Mouse (Mus musculus) ES-E14 (cell line): ENCODE results near the gene Clstn2. TPM values are rescaled to one million over a fixed set of nuclear protein-coding genes. Genes with fewer than 3 reads are reported as not detected.

Source experiments
- DNase-seq: peaks from one replicate; pipeline ENCODE4 v3.0.0-alpha.2; 2013; ENCODE audit warnings: low read depth, low spot score
- H3K27ac ChIP-seq: 2 replicates; pipeline ENCODE4 v1.5.1; 2012; ENCODE audit warnings: low read depth, mild to moderate bottlenecking, low read length, moderate library complexity, mixed read lengths; ENCODE audit not compliant: poor library complexity, insufficient read depth, severe bottlenecking
- H3K36me3 ChIP-seq: 2 replicates; pipeline ENCODE4 v1.6.1; 2012; ENCODE audit warnings: mild to moderate bottlenecking, low read length, moderate library complexity, mixed read lengths; ENCODE audit not compliant: control insufficient read depth, poor library complexity, insufficient read depth, severe bottlenecking
- H3K4me1 ChIP-seq, 2 experiments: fragments of 150-350 bp in 1 of 2; sonication (generic) in 1 of 2; 2 replicates each; pipeline ENCODE4 v1.6.1; 2012; ENCODE audit warnings: low read length in 2 of 2, mild to moderate bottlenecking in 1 of 2, mixed read lengths in 1 of 2; ENCODE audit not compliant: control insufficient read depth in 2 of 2, insufficient read depth in 2 of 2, poor library complexity in 1 of 2
- H3K4me3 ChIP-seq, 2 experiments: fragments of 150-350 bp in 1 of 2; sonication (generic) in 1 of 2; 2 replicates each; pipeline ENCODE4 v1.5.1; 2012; ENCODE audit warnings: low read length in 2 of 2, low read depth in 1 of 2, mild to moderate bottlenecking in 1 of 2, mixed read lengths in 1 of 2; ENCODE audit not compliant: insufficient read depth in 1 of 2, poor library complexity in 1 of 2, severe bottlenecking in 1 of 2
- H3K9ac ChIP-seq: 2 replicates; pipeline ENCODE4 v1.6.1; 2012; ENCODE audit warnings: low read depth, mild to moderate bottlenecking, low read length, mixed read lengths; ENCODE audit not compliant: poor library complexity, insufficient read depth, severe bottlenecking
- H3K9me3 ChIP-seq: fragments of 150-350 bp; sonication (generic); 2 replicates; pipeline ENCODE4 v1.6.1; 2012; ENCODE audit warnings: low read depth, mild to moderate bottlenecking, low read length; ENCODE audit not compliant: control insufficient read depth, insufficient read depth
- CHD2 ChIP-seq: IDR thresholded peaks from 2 replicates; pipeline ENCODE4 v1.6.1; 2014; ENCODE audit warnings: mild to moderate bottlenecking, low read depth, low read length, inconsistent platforms
- HCFC1 ChIP-seq: IDR thresholded peaks from 2 replicates; pipeline ENCODE4 v1.6.1; 2012; ENCODE audit warnings: low read length, inconsistent platforms, borderline replicate concordance; ENCODE audit not compliant: insufficient read depth
- MAFK ChIP-seq: IDR thresholded peaks from 2 replicates; pipeline ENCODE4 v1.6.1; 2014; ENCODE audit warnings: mild to moderate bottlenecking, low read depth, low read length, inconsistent platforms; ENCODE audit not compliant: insufficient read depth
- ZC3H11A ChIP-seq: IDR thresholded peaks from 2 replicates; pipeline ENCODE4 v1.6.1; 2012; ENCODE audit warnings: low read depth, mild to moderate bottlenecking, inconsistent platforms, low read length, borderline replicate concordance
- ZNF384 ChIP-seq: IDR thresholded peaks from 2 replicates; pipeline ENCODE4 v1.6.1; 2012; ENCODE audit warnings: low read depth, low read length, inconsistent platforms
- in situ Hi-C, 2 experiments: fragments of 600-800 bp; cut with MboI; formaldehyde crosslinking; loops; one replicate each; pipeline ENCODE4 v1.15.1; 2025; ENCODE audit warnings: low sequenced_read_pairs in 2 of 2, inconsistent platforms in 1 of 2; ENCODE audit not compliant: unreplicated experiment in 2 of 2
- total RNA-seq: library from RNA; depleted of rRNA; stranded (reverse); fragments of 300-350 nt; gene quantifications from 2 replicates; pipeline ENCODE4 v1.2.3, GENCODE M21; 2012

The Clstn2 gene
- total RNA-seq, 1 experiment, result 0.89 TPM

GRCm38 (mm10) chr9:97514639-97515038, 518.3 kb downstream of the Clstn2 start:
- Histone ChIP-seq H3K36me3 (no peaks in the 10 kb centered on the region), H3K9me3 (no peaks in the 10 kb centered on the region), H3K9ac (no peak overlapping the region), H3K4me3 (no peak overlapping the region), H3K4me1 (no peaks in the 10 kb centered on the region), H3K27ac (no peak overlapping the region)
- no peak for DNase-seq
- in situ Hi-C loops, result no loop called here
- TF ChIP-seq CHD2 (no peak), ZC3H11A (no peak), ZNF384 (no peak), MAFK (no peak), HCFC1 (no peak)

- no peak for TF ChIP-seq MAFK
- no peak for TF ChIP-seq ZC3H11A
- no peak for TF ChIP-seq CHD2
- TF ChIP-seq HCFC1, result no peak
- TF ChIP-seq ZNF384, result no peak
- no peaks in the 10 kb centered on the region for H3K36me3 ChIP-seq
- H3K4me3 ChIP-seq, result no peak overlapping the region
- no peaks in the 10 kb centered on the region for H3K9me3 ChIP-seq
- H3K4me1 ChIP-seq, result no peaks in the 10 kb centered on the region
- H3K27ac ChIP-seq, result no peak overlapping the region
- in situ Hi-C loops, result no loop called here
- DNase-seq, result no peak
- no peak overlapping the region for H3K9ac ChIP-seq
Measured at GRCm38 (mm10) chr9:97512282-97512850, 520.6 kb downstream of the Clstn2 start.

- in situ Hi-C loops, result no loop called here
- Histone ChIP-seq H3K27ac (no peak overlapping the region), H3K9ac (no peak overlapping the region)
Measured at GRCm38 (mm10) chr9:97501416-97501815, 531.6 kb downstream of the Clstn2 start.

GRCm38 (mm10) chr9:97495056-97495455, 537.9 kb downstream of the Clstn2 start:
- DNase-seq, result no peak
- Histone ChIP-seq H3K9ac (no peak overlapping the region), H3K36me3 (no peaks in the 10 kb centered on the region), H3K9me3 (no peaks in the 10 kb centered on the region), H3K27ac (no peak overlapping the region), H3K4me3 (no peak overlapping the region), H3K4me1 (no peaks in the 10 kb centered on the region)
- no peak for TF ChIP-seq CHD2
- no peak for TF ChIP-seq HCFC1
- in situ Hi-C loops, result no loop called here

More at GRCm38 (mm10) chr9:97501416-97501815, 531.6 kb downstream of the Clstn2 start:
- Histone ChIP-seq H3K4me3 (no peak overlapping the region), H3K36me3 (no peaks in the 10 kb centered on the region), H3K4me1 (no peaks in the 10 kb centered on the region), H3K9me3 (no peaks in the 10 kb centered on the region)
- DNase-seq, result no peak
- no peak for TF ChIP-seq ZC3H11A
- no peak for TF ChIP-seq CHD2
- TF ChIP-seq HCFC1, result no peak
- no peak for TF ChIP-seq ZNF384
- no peak for TF ChIP-seq MAFK

- Histone ChIP-seq H3K9me3 (no peaks in the 10 kb centered on the region), H3K4me1 (no peaks in the 10 kb centered on the region), H3K36me3 (no peaks in the 10 kb centered on the region), H3K9ac (no peak overlapping the region), H3K27ac (no peak overlapping the region), H3K4me3 (no peak overlapping the region)
- TF ChIP-seq CHD2 (no peak), HCFC1 (no peak)
- DNase-seq, result no peak
- in situ Hi-C loops, result no loop called here
Measured at GRCm38 (mm10) chr9:97491626-97492025, 541.4 kb downstream of the Clstn2 start.
